Mouse (Mus musculus): Measurements from ENCODE around the gene Wdr25. TPM values are rescaled to one million over a fixed set of nuclear protein-coding genes. Genes with fewer than 3 reads are reported as not detected.

The Wdr25 gene
- polyA plus RNA-seq, 1 experiment from 2014 or later = 7.6 TPM

DNA sequence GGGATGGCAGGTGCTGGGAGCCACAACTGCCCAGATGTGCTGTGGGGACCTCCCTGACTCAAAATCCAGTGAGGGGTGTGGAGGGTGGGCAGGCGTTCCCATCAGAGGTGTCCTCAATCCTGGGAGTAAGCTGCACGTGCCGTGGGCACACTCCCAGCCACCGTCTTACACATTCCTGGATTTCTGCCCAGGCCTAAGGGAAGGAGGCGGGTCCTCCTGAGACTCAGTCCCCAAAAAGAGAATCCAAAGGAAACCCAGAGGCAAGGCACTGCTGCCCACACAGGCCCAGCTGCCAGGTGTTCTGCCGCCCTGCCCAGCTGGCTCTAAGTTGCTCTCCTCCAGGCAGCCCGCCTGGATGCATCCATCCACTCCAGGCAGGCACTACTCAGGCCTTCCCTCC lies 145.9 kb downstream of the Wdr25 start:
- Histone ChIP-seq H3K9me3 (replicated peaks; ENCODE audit: control insufficient read depth, low read length) (no peaks in the 10 kb centered on the region), H3K4me3 (replicated peaks; ENCODE audit: low read length) (no peak overlapping the region), H3K4me2 (ENCODE audit: low read depth, low read length) (no peak overlapping the region), H3K27ac (ENCODE audit: low read length) (no peak overlapping the region), H3K4me1 (ENCODE audit: control insufficient read depth, insufficient read depth, low read length) (no peaks in the 10 kb centered on the region), H3K36me3 (ENCODE audit: control insufficient read depth, insufficient read depth, low read length) (no peaks in the 10 kb centered on the region), H3K27me3 (ENCODE audit: control insufficient read depth, insufficient read depth, low read length) (peaks cover 2% of the 10 kb centered on the region; the same call in 1 of the 2 replicates), H3K9ac (ENCODE audit: low read length) (no peak overlapping the region)
- no peak for ATAC-seq (ENCODE audit: insufficient read depth, low FRiP score)
- WGBS = 48% methylated on average over 7 of the region's 7 CpGs

DNA sequence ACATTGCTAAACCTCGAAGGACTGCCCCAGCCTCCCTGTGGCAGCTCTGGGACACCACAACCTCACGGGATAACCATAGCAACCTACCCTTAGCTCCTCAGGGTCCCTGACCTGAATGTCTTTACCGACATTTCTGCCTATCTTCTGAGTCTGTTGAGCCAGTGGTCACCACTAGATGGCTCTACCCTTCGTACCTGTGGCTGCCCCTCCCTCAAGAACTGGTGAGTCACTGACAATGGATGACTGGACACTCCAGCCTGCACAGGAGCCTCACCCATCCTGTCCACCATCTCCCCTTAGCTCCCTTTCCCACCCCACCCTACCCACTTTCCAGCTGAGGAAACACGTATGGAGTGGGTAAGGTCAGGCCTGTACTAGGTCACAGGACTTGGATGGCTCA lies 151.1 kb downstream of the Wdr25 start:
- no peak overlapping the region for H3K4me2 ChIP-seq (ENCODE audit: low read depth, low read length)
- H3K9ac ChIP-seq (ENCODE audit: low read length) = no peak overlapping the region
- H3K9me3 ChIP-seq (replicated peaks; ENCODE audit: control insufficient read depth, low read length) = no peaks in the 10 kb centered on the region
- no peaks in the 10 kb centered on the region for H3K36me3 ChIP-seq (ENCODE audit: control insufficient read depth, insufficient read depth, low read length)
- no peak overlapping the region for H3K27ac ChIP-seq (ENCODE audit: low read length)
- H3K27me3 ChIP-seq (ENCODE audit: control insufficient read depth, insufficient read depth, low read length) = no peaks in the 10 kb centered on the region
- no peak overlapping the region for H3K4me3 ChIP-seq (replicated peaks; ENCODE audit: low read length)
- ATAC-seq (ENCODE audit: insufficient read depth, low FRiP score) = no peak
- no peaks in the 10 kb centered on the region for H3K4me1 ChIP-seq (ENCODE audit: control insufficient read depth, insufficient read depth, low read length)
- WGBS = 19% methylated on average over 5 of the region's 5 CpGs

DNA sequence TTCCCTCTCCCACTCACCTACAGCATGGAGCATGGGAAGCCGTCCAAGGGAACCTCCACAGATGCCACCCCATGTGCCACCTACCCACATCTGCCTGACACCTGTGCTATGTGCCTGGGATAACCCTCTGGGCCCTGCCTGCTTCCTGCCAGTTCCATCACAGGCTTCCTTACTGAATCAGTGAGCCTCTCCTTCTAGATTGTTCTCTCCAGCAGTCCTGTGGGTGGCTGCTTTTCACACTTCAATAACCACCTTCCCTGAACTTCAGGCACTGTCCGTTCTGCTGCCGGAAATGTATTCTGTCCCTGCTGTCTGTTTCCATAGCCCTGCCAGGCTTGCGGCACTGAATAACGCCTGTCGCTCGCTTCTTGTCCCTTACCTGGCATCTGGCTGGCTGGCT lies 152.2 kb downstream of the Wdr25 start:
- no peak overlapping the region for H3K4me2 ChIP-seq (ENCODE audit: low read depth, low read length)
- H3K9ac ChIP-seq (ENCODE audit: low read length) = no peak overlapping the region
- WGBS = 81% methylated on average over 7 of the region's 7 CpGs
- H3K4me3 ChIP-seq (replicated peaks; ENCODE audit: low read length) = no peak overlapping the region
- H3K36me3 ChIP-seq (ENCODE audit: control insufficient read depth, insufficient read depth, low read length) = no peaks in the 10 kb centered on the region
- peaks cover 9% of the 10 kb centered on the region for H3K27me3 ChIP-seq (ENCODE audit: control insufficient read depth, insufficient read depth, low read length)
- H3K27ac ChIP-seq (ENCODE audit: low read length) = no peak overlapping the region
- ATAC-seq (ENCODE audit: insufficient read depth, low FRiP score) = no peak
- no peaks in the 10 kb centered on the region for H3K4me1 ChIP-seq (ENCODE audit: control insufficient read depth, insufficient read depth, low read length)
- no peaks in the 10 kb centered on the region for H3K9me3 ChIP-seq (replicated peaks; ENCODE audit: control insufficient read depth, low read length)

DNA sequence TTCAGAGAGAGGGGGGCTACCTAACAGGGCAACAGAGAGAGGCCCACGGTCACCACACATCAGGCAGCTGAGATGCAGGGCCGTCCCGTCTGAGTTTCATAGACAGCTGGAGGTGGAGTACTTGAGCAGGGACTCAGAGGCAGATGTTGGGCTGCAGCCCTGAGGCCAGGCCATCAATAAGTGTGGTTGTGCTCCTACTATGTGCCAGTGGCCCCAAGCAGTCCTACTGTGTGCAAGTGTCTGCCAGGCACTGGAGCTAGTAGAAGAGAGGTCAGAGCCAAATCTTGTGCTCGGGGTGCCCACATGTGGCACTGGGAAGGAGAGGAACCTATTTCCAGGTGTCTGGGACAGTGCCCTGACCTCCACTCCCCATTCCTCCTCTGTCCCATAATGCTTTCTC lies 156.5 kb downstream of the Wdr25 start:
- Histone ChIP-seq H3K27me3 (ENCODE audit: control insufficient read depth, insufficient read depth, low read length) (peaks cover 52% of the 10 kb centered on the region), H3K4me2 (ENCODE audit: low read depth, low read length) (no peak overlapping the region), H3K9ac (ENCODE audit: low read length) (no peak overlapping the region), H3K27ac (ENCODE audit: low read length) (no peak overlapping the region), H3K36me3 (ENCODE audit: control insufficient read depth, insufficient read depth, low read length) (no peaks in the 10 kb centered on the region), H3K4me1 (ENCODE audit: control insufficient read depth, insufficient read depth, low read length) (peaks cover 11% of the 10 kb centered on the region; the same call in 1 of the 2 replicates), H3K4me3 (replicated peaks; ENCODE audit: low read length) (no peak overlapping the region), H3K9me3 (replicated peaks; ENCODE audit: control insufficient read depth, low read length) (no peaks in the 10 kb centered on the region)
- 83% methylated on average over 4 of the region's 4 CpGs for WGBS
- ATAC-seq (ENCODE audit: insufficient read depth, low FRiP score) = no peak

DNA sequence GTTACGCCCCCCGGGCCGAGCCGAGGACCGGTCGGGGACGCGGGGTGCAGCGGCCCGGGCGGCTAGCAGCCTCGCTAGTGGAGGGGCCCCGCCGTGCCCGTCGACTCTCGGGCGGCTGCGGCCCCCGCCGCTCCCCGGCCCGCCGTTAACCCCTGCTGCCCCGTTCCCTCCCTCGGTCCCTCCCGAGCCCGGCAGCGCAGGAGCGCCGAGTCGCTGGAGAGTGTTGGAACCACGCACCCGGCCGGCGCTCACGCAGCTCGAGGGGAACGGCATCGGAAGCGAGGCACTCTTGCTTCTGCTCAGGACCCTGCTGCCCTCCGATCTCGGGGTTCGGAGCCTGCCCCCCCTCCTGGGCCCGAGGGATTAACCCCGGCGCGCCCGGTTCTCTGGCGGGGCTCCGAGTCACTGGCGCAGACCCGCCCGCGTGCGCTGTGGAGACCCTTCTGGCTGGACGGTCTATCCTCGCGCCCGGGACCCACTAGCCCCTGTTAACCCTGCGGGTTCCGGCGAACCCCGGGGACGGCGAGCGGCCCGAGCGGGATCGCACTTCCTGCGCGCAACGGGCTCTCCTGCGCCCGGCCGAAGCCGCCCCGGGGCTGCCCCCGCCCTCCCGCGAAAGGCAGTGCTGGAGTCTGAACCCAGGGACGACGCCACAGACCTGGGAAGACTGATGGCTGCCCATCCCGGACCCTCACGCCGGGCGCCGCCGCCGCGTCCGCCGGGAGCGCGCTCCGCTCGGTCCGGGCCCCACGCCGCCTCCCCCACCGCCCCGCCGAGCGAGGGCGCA lies 159.8 kb downstream of the Wdr25 start:
- H3K4me3 ChIP-seq (replicated peaks; ENCODE audit: low read length) = peak overlapping the region; percentile 61
- peak overlapping the region; percentile 76 for H3K9ac ChIP-seq (ENCODE audit: low read length)
- no peak overlapping the region for H3K27ac ChIP-seq (ENCODE audit: low read length)
- H3K36me3 ChIP-seq (ENCODE audit: control insufficient read depth, insufficient read depth, low read length) = no peaks in the 10 kb centered on the region
- under 1% methylated on average over 86 of the region's 105 CpGs for WGBS
- peaks cover 11% of the 10 kb centered on the region; the same call in 1 of the 2 replicates for H3K4me1 ChIP-seq (ENCODE audit: control insufficient read depth, insufficient read depth, low read length)
- peaks cover 66% of the 10 kb centered on the region for H3K27me3 ChIP-seq (ENCODE audit: control insufficient read depth, insufficient read depth, low read length)
- H3K4me2 ChIP-seq (ENCODE audit: low read depth, low read length) = peak overlapping the region; percentile 96
- ATAC-seq (ENCODE audit: insufficient read depth, low FRiP score) = peak; percentile 32; the same call in 1 of the 2 replicates
- H3K9me3 ChIP-seq (replicated peaks; ENCODE audit: control insufficient read depth, low read length) = no peaks in the 10 kb centered on the region

DNA sequence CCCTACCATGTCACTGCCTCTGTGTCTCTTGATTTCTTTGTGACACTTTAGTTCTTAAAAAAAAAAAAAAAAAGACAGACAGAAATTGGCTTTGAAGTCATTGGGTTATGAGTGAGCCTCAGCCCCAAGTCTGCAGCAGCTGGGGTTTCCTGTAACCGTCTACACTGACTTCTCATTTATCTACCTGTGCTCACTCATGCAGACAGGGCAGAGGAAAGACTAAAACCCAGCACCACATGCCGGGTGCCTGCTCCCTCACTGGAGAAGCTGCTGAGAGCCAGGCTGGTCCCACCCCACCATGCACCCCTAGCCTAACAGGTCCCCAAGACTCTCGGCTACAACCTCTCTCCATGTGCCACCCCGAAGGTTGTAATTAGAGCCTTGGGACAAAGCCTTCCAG lies 164.3 kb downstream of the Wdr25 start:
- H3K4me2 ChIP-seq (ENCODE audit: low read depth, low read length) = no peak overlapping the region
- no peaks in the 10 kb centered on the region for H3K9me3 ChIP-seq (replicated peaks; ENCODE audit: control insufficient read depth, low read length)
- H3K27me3 ChIP-seq (ENCODE audit: control insufficient read depth, insufficient read depth, low read length) = peaks cover 37% of the 10 kb centered on the region
- H3K27ac ChIP-seq (ENCODE audit: low read length) = no peak overlapping the region
- no peaks in the 10 kb centered on the region for H3K36me3 ChIP-seq (ENCODE audit: control insufficient read depth, insufficient read depth, low read length)
- peaks cover 8% of the 10 kb centered on the region; the same call in 1 of the 2 replicates for H3K4me1 ChIP-seq (ENCODE audit: control insufficient read depth, insufficient read depth, low read length)
- no peak overlapping the region for H3K9ac ChIP-seq (ENCODE audit: low read length)
- H3K4me3 ChIP-seq (replicated peaks; ENCODE audit: low read length) = no peak overlapping the region
- ATAC-seq (ENCODE audit: insufficient read depth, low FRiP score) = no peak
- 72% methylated on average over 4 of the region's 4 CpGs for WGBS

DNA sequence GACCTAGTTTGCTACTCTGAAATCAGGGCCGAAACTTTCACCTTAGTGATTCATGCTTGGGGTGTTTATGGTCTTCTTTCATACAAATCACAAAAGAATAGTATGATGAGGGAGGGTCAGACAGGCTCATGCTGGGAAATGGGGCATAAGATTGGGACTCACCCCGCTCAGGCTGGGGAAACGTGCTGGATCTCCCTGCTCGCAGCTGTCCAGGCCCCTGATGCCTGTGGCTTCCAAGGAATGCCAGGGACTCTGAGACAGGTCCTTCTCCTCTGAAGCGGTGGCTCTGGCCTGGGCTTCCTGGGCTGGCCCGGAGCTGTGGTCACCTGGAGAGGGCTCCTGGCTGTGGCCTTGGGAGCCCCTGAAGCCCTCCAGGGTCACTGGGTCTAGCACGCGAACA lies 165.2 kb downstream of the Wdr25 start:
- H3K4me2 ChIP-seq (ENCODE audit: low read depth, low read length) = no peak overlapping the region
- H3K27me3 ChIP-seq (ENCODE audit: control insufficient read depth, insufficient read depth, low read length) = peaks cover 28% of the 10 kb centered on the region
- no peaks in the 10 kb centered on the region for H3K9me3 ChIP-seq (replicated peaks; ENCODE audit: control insufficient read depth, low read length)
- no peak for ATAC-seq (ENCODE audit: insufficient read depth, low FRiP score)
- no peak overlapping the region for H3K27ac ChIP-seq (ENCODE audit: low read length)
- no peak overlapping the region for H3K9ac ChIP-seq (ENCODE audit: low read length)
- H3K4me1 ChIP-seq (ENCODE audit: control insufficient read depth, insufficient read depth, low read length) = 0 out of 2 replicates have a peak, but pooled peaks cover 4% of the 10 kb centered on the region
- no peak overlapping the region for H3K4me3 ChIP-seq (replicated peaks; ENCODE audit: low read length)
- H3K36me3 ChIP-seq (ENCODE audit: control insufficient read depth, insufficient read depth, low read length) = no peaks in the 10 kb centered on the region
- 85% methylated on average over 8 of the region's 8 CpGs for WGBS

DNA sequence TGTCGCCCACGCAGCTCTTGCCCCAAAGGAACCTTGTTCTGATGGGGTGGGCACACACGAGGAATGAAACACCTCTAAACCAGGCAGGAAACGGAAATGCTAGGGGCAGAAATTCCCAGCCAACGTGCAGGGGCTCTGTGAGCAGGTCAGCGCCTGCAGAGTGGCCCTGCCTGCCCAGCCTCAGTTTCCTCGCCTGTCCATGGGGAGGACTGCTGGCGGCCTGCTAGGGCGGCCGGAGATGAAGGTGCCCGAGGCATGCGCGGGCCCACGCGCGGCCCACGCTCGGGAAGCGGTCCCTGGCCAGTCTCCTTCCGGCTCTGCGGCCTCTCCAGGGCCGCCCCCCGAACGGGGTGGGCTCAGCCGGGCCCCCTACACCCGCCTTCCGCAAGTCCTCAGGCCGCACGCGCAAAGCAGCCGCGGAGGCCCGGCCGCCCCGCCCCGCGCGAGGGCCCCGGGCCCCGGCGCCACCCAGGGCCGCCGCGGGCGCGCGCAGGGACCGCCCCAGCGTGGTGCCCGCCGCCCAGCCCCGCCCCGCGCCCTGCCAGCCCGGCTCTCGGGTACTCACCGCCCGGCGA lies 174.2 kb downstream of the Wdr25 start:
- peaks cover 13% of the 10 kb centered on the region for H3K4me1 ChIP-seq (ENCODE audit: control insufficient read depth, insufficient read depth, low read length)
- no peaks in the 10 kb centered on the region for H3K36me3 ChIP-seq (ENCODE audit: control insufficient read depth, insufficient read depth, low read length)
- no peaks in the 10 kb centered on the region for H3K27me3 ChIP-seq (ENCODE audit: control insufficient read depth, insufficient read depth, low read length)
- H3K27ac ChIP-seq (ENCODE audit: low read length) = 0 out of 2 replicates have a peak overlapping the region, but pooled peaks have one; percentile 27
- H3K9me3 ChIP-seq (replicated peaks; ENCODE audit: control insufficient read depth, low read length) = no peaks in the 10 kb centered on the region
- H3K4me3 ChIP-seq (replicated peaks; ENCODE audit: low read length) = peak overlapping the region; percentile 63
- WGBS = 1% methylated on average over 58 of the region's 59 CpGs
- peak overlapping the region; percentile 92 for H3K4me2 ChIP-seq (ENCODE audit: low read depth, low read length)
- ATAC-seq (ENCODE audit: insufficient read depth, low FRiP score) = peak; percentile 92
- peak overlapping the region; percentile 90 for H3K9ac ChIP-seq (ENCODE audit: low read length)

DNA sequence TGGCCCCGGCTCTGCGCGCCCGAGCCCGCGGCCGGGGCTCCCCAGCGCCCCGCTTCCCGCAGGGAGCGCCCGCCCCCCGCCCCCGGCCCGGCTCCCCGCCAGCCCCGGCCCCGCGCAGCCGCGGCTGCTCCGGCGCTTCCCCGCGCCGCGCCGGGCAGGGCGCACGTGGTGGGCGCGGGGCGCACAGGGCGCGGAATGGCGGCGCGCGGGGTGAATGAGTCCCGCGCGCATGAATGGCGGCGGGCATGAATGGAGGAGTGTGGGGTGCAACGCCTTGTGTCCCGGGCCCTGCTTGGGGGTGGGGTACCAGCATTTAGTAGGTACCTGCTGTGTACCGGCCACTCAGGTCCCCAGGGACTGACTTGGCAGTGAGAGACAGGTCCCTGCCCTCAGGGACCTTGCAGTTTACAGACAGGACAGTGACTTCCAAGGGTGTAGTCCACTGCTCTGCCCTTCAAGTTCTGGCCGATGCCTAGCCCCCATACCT lies 174.8 kb downstream of the Wdr25 start, which contains the start of gene Begain:
Gene Begain (minus strand): TSS at position 51 of the 487 bp plus-strand sequence.
- 2% methylated on average over 30 of the region's 48 CpGs for WGBS

More for the DNA sequence above, 174.8 kb downstream of the Wdr25 start, which contains the start of gene Begain:
- Histone ChIP-seq H3K27ac (ENCODE audit: low read length) (0 out of 2 replicates have a peak within 1 kb of the TSS, but pooled peaks have one; percentile 27), H3K36me3 (ENCODE audit: control insufficient read depth, insufficient read depth, low read length) (no peaks in the 10 kb centered on the region), H3K4me2 (ENCODE audit: low read depth, low read length) (peak within 1 kb of the TSS; percentile 92), H3K9me3 (replicated peaks; ENCODE audit: control insufficient read depth, low read length) (no peaks in the 10 kb centered on the region), H3K27me3 (ENCODE audit: control insufficient read depth, insufficient read depth, low read length) (no peaks in the 10 kb centered on the region), H3K9ac (ENCODE audit: low read length) (peak within 1 kb of the TSS; percentile 90), H3K4me3 (replicated peaks; ENCODE audit: low read length) (peak within 1 kb of the TSS; percentile 63), H3K4me1 (ENCODE audit: control insufficient read depth, insufficient read depth, low read length) (peaks cover 13% of the 10 kb centered on the region)
- ATAC-seq (ENCODE audit: insufficient read depth, low FRiP score) = peak; percentile 35; the same call in 1 of the 2 replicates
